Mouse (Mus musculus) v-Abl transformed pro-B cells (cell line): ENCODE results near the gene Scn5a.

Experiments
- in situ Hi-C, 2 experiments: fragments of 400-800 bp; cut with MboI; formaldehyde crosslinking; loops; one replicate each; pipeline ENCODE4 v1.15.1; 2025; ENCODE audit not compliant: unreplicated experiment in 2 of 2

The Scn5a gene

GRCm38 (mm10) chr9:119473608-119474164 is 105.1 kb downstream of the Scn5a start:
- in situ Hi-C loops: loop anchor here (25.0 kb wide), 1 partner anchor 614 kb away; the partner anchor contains the start of gene Ccr8 (in 2 of the 2)

- in situ Hi-C loops: loop anchor here (25.0 kb wide), 1 partner anchor 614 kb away; the partner anchor contains the start of gene Ccr8 (in 2 of the 2)
These were observed 105.8 kb downstream of the Scn5a start for GRCm38 (mm10) chr9:119473011-119473410.

- in situ Hi-C loops: loop anchor here (25.0 kb wide), 1 partner anchor 615 kb away; the partner anchor contains the start of gene Ccr8 (in 2 of the 2)
These were observed 106.4 kb downstream of the Scn5a start for GRCm38 (mm10) chr9:119472412-119472918.

- in situ Hi-C loops: loop anchor here (10.0 to 25.0 kb wide), 3 partner anchors 115 to 617 kb away; partner anchors contain the start of genes Ccr8 (in 2 of the 2) and Wdr48 (in 1 of the 2)
These were observed 109.0 kb downstream of the Scn5a start for GRCm38 (mm10) chr9:119469691-119470353.

GRCm38 (mm10) chr9:119465595-119465994 is 113.2 kb downstream of the Scn5a start:
- in situ Hi-C loops: loop anchor here (10.0 to 25.0 kb wide), 3 partner anchors 119 to 622 kb away; partner anchors contain the start of genes Ccr8 (in 2 of the 2) and Wdr48 (in 1 of the 2)

GRCm38 (mm10) chr9:119465056-119465455 is 113.8 kb downstream of the Scn5a start:
- in situ Hi-C loops: loop anchor here (10.0 to 25.0 kb wide), 3 partner anchors 120 to 622 kb away; partner anchors contain the start of genes Ccr8 (in 2 of the 2) and Wdr48 (in 1 of the 2)

GRCm38 (mm10) chr9:119460410-119460809 is 118.4 kb downstream of the Scn5a start:
- in situ Hi-C loops: loop anchor here (5.0 to 25.0 kb wide), 4 partner anchors 124 to 627 kb away; partner anchors contain the start of genes Ccr8 (in 2 of the 2) and Wdr48 (in 1 of the 2)

- in situ Hi-C loops: loop anchor here (5.0 to 25.0 kb wide), 3 partner anchors 295 to 630 kb away; partner anchors contain the start of genes Ccr8 (in 2 of the 2) and Wdr48 (in 1 of the 2)
These were observed 121.7 kb downstream of the Scn5a start for GRCm38 (mm10) chr9:119457122-119457521.

GRCm38 (mm10) chr9:119455967-119456366 is 122.8 kb downstream of the Scn5a start:
- in situ Hi-C loops: loop anchor here (5.0 to 25.0 kb wide), 3 partner anchors 296 to 631 kb away; partner anchors contain the start of genes Ccr8 (in 2 of the 2) and Wdr48 (in 1 of the 2)

- in situ Hi-C loops: no loop called here
These were observed 133.1 kb downstream of the Scn5a start for GRCm38 (mm10) chr9:119445737-119446136.

GRCm38 (mm10) chr9:119444738-119445429 is 133.9 kb downstream of the Scn5a start, which contains the start of gene Exog:
Gene Exog (plus strand): TSS chr9:119444943.
- in situ Hi-C loops: no loop called here

GRCm38 (mm10) chr9:119438498-119439000 is 140.3 kb downstream of the Scn5a start:
- in situ Hi-C loops: no loop called here

GRCm38 (mm10) chr9:119438065-119438464 is 140.8 kb downstream of the Scn5a start:
- in situ Hi-C loops: no loop called here

GRCm38 (mm10) chr9:119435855-119436254 is 143.0 kb downstream of the Scn5a start:
- in situ Hi-C loops: no loop called here
